Mouse (Mus musculus) heart, adult 2 months (tissue): ENCODE data around the gene Fxn. TPM values are rescaled to one million over a fixed set of nuclear protein-coding genes. Genes with fewer than 3 reads are reported as not detected.

Source experiments
- DNase-seq, 2 experiments: peaks; one replicate each; pipeline ENCODE4 v3.0.0; 2021
- H3K27ac ChIP-seq: fragments of 200-600 bp; 2 replicates; pipeline ENCODE4 v1.8.1; 2022
- H3K27me3 ChIP-seq: fragments of 200-500 bp; 2 replicates; pipeline ENCODE4 v1.6.1; 2012; ENCODE audit warnings: mild to moderate bottlenecking, low read length, inconsistent platforms, mixed read lengths; ENCODE audit not compliant: control insufficient read depth, insufficient read depth
- H3K36me3 ChIP-seq: fragments of 200-500 bp; 2 replicates; pipeline ENCODE4 v1.6.1; 2012; ENCODE audit warnings: low read length, inconsistent platforms; ENCODE audit not compliant: control insufficient read depth, insufficient read depth
- H3K4me1 ChIP-seq: fragments of 200-500 bp; 2 replicates; pipeline ENCODE4 v1.6.1; 2011; ENCODE audit warnings: low read length; ENCODE audit not compliant: control insufficient read depth, insufficient read depth
- H3K4me3 ChIP-seq: fragments of 200-600 bp; 2 replicates; pipeline ENCODE4 v1.8.1; 2022
- H3K79me2 ChIP-seq: fragments of 200-500 bp; replicated peaks from 2 replicates; pipeline ENCODE4 v1.6.1; 2012; ENCODE audit warnings: mild to moderate bottlenecking, inconsistent platforms, low read length, moderate library complexity, mixed read lengths; ENCODE audit not compliant: control insufficient read depth, insufficient read depth
- H3K9ac ChIP-seq: fragments of 200-500 bp; 2 replicates; pipeline ENCODE4 v1.6.1; 2012; ENCODE audit warnings: low read depth, mild to moderate bottlenecking, control low read depth, inconsistent platforms, low read length, mixed read lengths
- CTCF ChIP-seq: fragments of 200-600 bp; IDR thresholded peaks from 2 replicates; pipeline ENCODE4 v1.8.1; 2022; ENCODE audit warnings: antibody characterized with exemption, mild to moderate bottlenecking, moderate library complexity
- EP300 ChIP-seq: fragments of 200-500 bp; IDR thresholded peaks from 2 replicates; pipeline ENCODE4 v1.6.1; 2011; ENCODE audit warnings: low read depth, low read length, control low read depth; ENCODE audit not compliant: insufficient read depth
- POLR2A ChIP-seq: fragments of 200-500 bp; IDR thresholded peaks from 2 replicates; pipeline ENCODE4 v1.6.1; 2011; ENCODE audit warnings: mild to moderate bottlenecking, low read depth, low read length, control low read depth; ENCODE audit not compliant: insufficient read depth
- WGBS: fragments of 180-500 bp; shearing (Covaris S2); methylation state at CpG from one replicate; pipeline ENCODE4 v1.1.7; 2018; 5-methylcytosine and 5-hydroxymethylcytosine counted together
- intact Hi-C: fragments of 180-260 bp; cut with DNase I; formaldehyde crosslinking; loops from one replicate; pipeline ENCODE4 v1.15.1; 2025
- polyA plus RNA-seq: library from polyadenylated mRNA; depleted of rRNA; stranded (reverse); fragments of >200 nt; gene quantifications from 2 replicates; pipeline ENCODE4 v1.2.3, GENCODE M21; 2012
- total RNA-seq, 2 experiments: library from RNA; stranded (reverse); gene quantifications; 2 replicates each; pipeline ENCODE4 v1.2.3; 2021

Fxn gene
- total and polyA plus RNA-seq, 3 experiments: 26.6 to 33.0 (median 28.3) TPM

GRCm38 (mm10) chr19:24293537-24293936 is 13.1 kb upstream of the Fxn start:
- TF ChIP-seq POLR2A (no peak), EP300 (no peak)
- WGBS: 69% methylated on average over 5 of the region's 5 CpGs
- H3K9ac ChIP-seq: no peak overlapping the region
- no peaks in the 10 kb centered on the region for H3K79me2 ChIP-seq
- no peaks in the 10 kb centered on the region for H3K27me3 ChIP-seq
- intact Hi-C loops: no loop called here
- H3K36me3 ChIP-seq: no peaks in the 10 kb centered on the region
- H3K27ac ChIP-seq: no peak overlapping the region
- no peak for DNase-seq
- H3K4me3 ChIP-seq: no peak overlapping the region
- H3K4me1 ChIP-seq: peaks cover 1% of the 10 kb centered on the region; the same call in 1 of the 2 replicates

GRCm38 (mm10) chr19:24284187-24284586 is 3.8 kb upstream of the Fxn start:
- H3K27me3 ChIP-seq: no peaks in the 10 kb centered on the region
- H3K79me2 ChIP-seq: no peaks in the 10 kb centered on the region
- no peak for TF ChIP-seq POLR2A
- TF ChIP-seq CTCF: no peak; the same call in 1 of the 2 replicates
- TF ChIP-seq EP300: no peak
- WGBS: 70% methylated on average over 4 of the region's 4 CpGs
- no peak overlapping the region for H3K9ac ChIP-seq
- H3K4me3 ChIP-seq: no peak overlapping the region
- H3K27ac ChIP-seq: no peak overlapping the region
- no peaks in the 10 kb centered on the region for H3K36me3 ChIP-seq
- intact Hi-C loops: loop anchor here (5.0 to 10.0 kb wide), 4 partner anchors 193 to 597 kb away; partner anchors contain the start of genes Apba1, Fam122a, Pgm5 and Ptar1
- DNase-seq: peak; percentile 43 to 46
- peaks cover 2% of the 10 kb centered on the region for H3K4me1 ChIP-seq

- no peak for DNase-seq
- TF ChIP-seq EP300 (no peak), CTCF (no peak), POLR2A (no peak)
- Histone ChIP-seq H3K36me3 (no peaks in the 10 kb centered on the region), H3K9ac (no peak overlapping the region), H3K79me2 (no peaks in the 10 kb centered on the region), H3K4me3 (no peak overlapping the region), H3K27me3 (no peaks in the 10 kb centered on the region), H3K4me1 (peaks cover 2% of the 10 kb centered on the region), H3K27ac (no peak overlapping the region)
- intact Hi-C loops: loop anchor here (5.0 to 10.0 kb wide), 4 partner anchors 196 to 594 kb away; partner anchors contain the start of genes Apba1, Fam122a, Pgm5 and Ptar1
- 67% methylated on average over 7 of the region's 7 CpGs for WGBS
Measured at GRCm38 (mm10) chr19:24281288-24281980, 1.0 kb upstream of the Fxn start.

GRCm38 (mm10) chr19:24279706-24280600 is 452 bp downstream of the Fxn start:
- peaks cover 2% of the 10 kb centered on the region for H3K4me1 ChIP-seq
- TF ChIP-seq POLR2A (0 out of 2 replicates have a peak, but pooled peaks have one; percentile 28), EP300 (no peak), CTCF (peak; percentile 82)
- intact Hi-C loops: loop anchor here (5.0 to 10.0 kb wide), 4 partner anchors 197 to 593 kb away; partner anchors contain the start of genes Apba1, Fam122a, Pgm5 and Ptar1
- no peaks in the 10 kb centered on the region for H3K36me3 ChIP-seq
- H3K4me3 ChIP-seq: peak overlapping the region; percentile 81
- under 1% methylated on average over 78 of the region's 78 CpGs for WGBS
- no peaks in the 10 kb centered on the region for H3K79me2 ChIP-seq
- DNase-seq: peak; percentile 90 to 91
- peak overlapping the region; percentile 86 for H3K27ac ChIP-seq
- H3K27me3 ChIP-seq: no peaks in the 10 kb centered on the region
- peak overlapping the region; percentile 87 for H3K9ac ChIP-seq

- no peaks in the 10 kb centered on the region for H3K36me3 ChIP-seq
- intact Hi-C loops: no loop called here
- H3K4me3 ChIP-seq: no peak overlapping the region
- no peak overlapping the region for H3K9ac ChIP-seq
- H3K79me2 ChIP-seq: no peaks in the 10 kb centered on the region
- no peaks in the 10 kb centered on the region for H3K27me3 ChIP-seq
- WGBS: 89% methylated on average over 15 of the region's 15 CpGs
- DNase-seq: no peak
- no peak for TF ChIP-seq EP300
- TF ChIP-seq POLR2A: no peak
- no peak for TF ChIP-seq CTCF
- no peak overlapping the region for H3K27ac ChIP-seq
- H3K4me1 ChIP-seq: peaks cover 2% of the 10 kb centered on the region
Measured at GRCm38 (mm10) chr19:24278859-24279258, 1.5 kb downstream of the Fxn start.
